Mouse (Mus musculus) heart, adult 2 months (tissue): ENCODE measurements around the gene Ephb1.

ENCODE experiments used
- EP300 ChIP-seq: fragments of 200-500 bp; IDR thresholded peaks from 2 replicates; pipeline ENCODE4 v1.6.1; 2011; ENCODE audit warnings: low read depth, low read length, control low read depth; ENCODE audit not compliant: insufficient read depth
- POLR2A ChIP-seq: fragments of 200-500 bp; IDR thresholded peaks from 2 replicates; pipeline ENCODE4 v1.6.1; 2011; ENCODE audit warnings: mild to moderate bottlenecking, low read depth, low read length, control low read depth; ENCODE audit not compliant: insufficient read depth

DNA sequence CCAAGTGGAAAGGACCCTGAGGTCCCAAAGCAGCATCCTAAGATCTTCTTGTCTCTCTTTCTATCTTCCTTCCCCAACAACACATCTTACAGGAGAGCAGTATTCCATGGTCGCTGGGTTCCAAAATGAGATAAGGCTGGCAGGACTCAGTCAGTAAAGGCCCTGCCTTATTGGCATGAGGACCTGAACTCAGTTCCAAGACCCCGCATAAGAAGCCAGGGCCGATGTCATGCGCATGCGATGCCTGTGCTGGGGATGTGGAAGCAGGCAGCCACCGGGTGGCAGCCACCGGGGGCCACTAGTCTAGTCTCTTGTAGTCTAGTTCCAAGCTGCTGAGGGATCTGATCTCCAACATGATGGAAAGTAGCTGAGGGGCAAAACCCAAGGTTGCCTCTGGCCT, 45.2 kb downstream of the Ephb1 start:
- TF ChIP-seq EP300 (no peak), POLR2A (no peak)
